Mouse (Mus musculus) hindbrain, embryonic 15.5 days (tissue): ENCODE data around the gene Phf24. TPM values are rescaled to one million over a fixed set of nuclear protein-coding genes. Genes with fewer than 3 reads are reported as not detected.

Experiments
- ATAC-seq: fragments of 200-750 bp; cut with Nextera tagmentation; 2 replicates; pipeline ENCODE4 v1.8.0; 2017; ENCODE audit warnings: low read depth, moderate number of reproducible peaks, moderate TSS enrichment; ENCODE audit not compliant: low FRiP score
- H3K27ac ChIP-seq: fragments of 300-500 bp; sonication (generic); replicated peaks from 2 replicates; pipeline ENCODE4 v1.5.1; 2015; ENCODE audit warnings: mild to moderate bottlenecking, inconsistent platforms
- H3K27me3 ChIP-seq: fragments of 300-500 bp; sonication (generic); 2 replicates; pipeline ENCODE4 v1.6.1; 2015; ENCODE audit warnings: control low read depth, inconsistent platforms
- H3K36me3 ChIP-seq: fragments of 300-500 bp; sonication (generic); 2 replicates; pipeline ENCODE4 v1.6.1; 2015; ENCODE audit warnings: control low read depth, inconsistent platforms
- H3K4me1 ChIP-seq: fragments of 300-500 bp; sonication (generic); replicated peaks from 2 replicates; pipeline ENCODE4 v1.6.1; 2015; ENCODE audit warnings: control low read depth, inconsistent platforms
- H3K4me2 ChIP-seq: fragments of 300-500 bp; sonication (generic); 2 replicates; pipeline ENCODE4 v1.6.1; 2015; ENCODE audit warnings: moderate library complexity, mild to moderate bottlenecking, inconsistent platforms
- H3K4me3 ChIP-seq: fragments of 300-500 bp; sonication (generic); 2 replicates; pipeline ENCODE4 v1.5.1; 2015; ENCODE audit warnings: mild to moderate bottlenecking, inconsistent platforms
- H3K9ac ChIP-seq: fragments of 300-500 bp; sonication (generic); 2 replicates; pipeline ENCODE4 v1.6.1; 2015; ENCODE audit warnings: inconsistent platforms
- H3K9me3 ChIP-seq: fragments of 300-500 bp; sonication (generic); 2 replicates; pipeline ENCODE4 v1.6.1; 2016; ENCODE audit warnings: control low read depth, inconsistent platforms
- WGBS: fragments of 180-500 bp; shearing (Covaris S2); methylation state at CpG from one replicate; pipeline ENCODE4 v1.1.7; 2015; 5-methylcytosine and 5-hydroxymethylcytosine counted together
- polyA plus RNA-seq: library from polyadenylated mRNA; unstranded; fragments of >200 nt; fragmentation: Nextera tagmentation; extraction: Ambion mirVana; gene quantifications from 2 replicates; pipeline ENCODE4 v1.2.1, GENCODE M21; 2015

The Phf24 gene
- polyA plus RNA-seq, 1 experiment from 2014 or later = 39.3 TPM

DNA sequence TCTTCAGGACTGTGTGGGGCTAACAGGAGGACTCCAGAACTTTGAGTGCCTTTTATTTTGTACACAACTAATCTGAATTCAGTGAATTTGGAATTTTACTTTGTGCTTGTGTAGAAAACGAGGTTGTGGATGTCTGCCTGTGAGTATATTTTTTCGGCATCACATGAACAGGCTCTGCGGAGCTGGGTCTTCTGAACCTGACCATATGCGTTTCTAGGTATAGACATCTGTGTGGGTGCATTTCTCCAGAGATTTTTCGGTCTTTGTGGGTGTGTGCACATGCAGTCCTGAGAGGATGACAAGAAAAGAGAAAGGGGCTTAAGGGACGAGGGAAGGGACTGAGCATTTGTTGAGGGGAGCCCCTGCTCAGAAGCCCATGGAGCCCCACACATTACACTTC is 29.5 kb upstream of the Phf24 start:
- Histone ChIP-seq H3K4me2 (no peak overlapping the region), H3K36me3 (no peaks in the 10 kb centered on the region), H3K4me3 (no peak overlapping the region), H3K9me3 (no peaks in the 10 kb centered on the region), H3K9ac (no peak overlapping the region), H3K27ac (no peak overlapping the region), H3K4me1 (no peaks in the 10 kb centered on the region), H3K27me3 (no peaks in the 10 kb centered on the region)
- 93% methylated on average over 6 of the region's 6 CpGs for WGBS
- ATAC-seq = no peak

DNA sequence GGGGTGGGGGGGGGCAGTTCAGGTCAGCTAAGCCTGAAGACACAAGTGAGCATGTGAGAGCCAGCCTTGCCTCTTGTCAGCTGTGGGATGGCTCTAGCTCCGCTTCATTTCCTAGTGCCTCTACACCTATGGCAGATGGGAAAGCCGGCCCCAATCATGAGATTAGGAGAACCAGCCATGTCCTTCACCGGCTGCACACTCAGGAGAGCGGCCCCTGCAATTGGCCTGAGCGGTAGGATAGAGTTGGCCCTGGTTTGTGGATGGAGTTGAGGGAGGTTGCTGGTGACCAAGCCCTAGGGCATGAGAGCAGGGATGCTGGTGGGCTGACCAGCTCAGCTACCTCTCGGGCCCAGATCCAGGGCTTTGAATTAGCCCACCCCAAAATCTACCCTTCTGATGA is 27.7 kb upstream of the Phf24 start:
- Histone ChIP-seq H3K27me3 (no peaks in the 10 kb centered on the region), H3K9ac (no peak overlapping the region), H3K27ac (no peak overlapping the region), H3K4me2 (no peak overlapping the region), H3K4me1 (no peaks in the 10 kb centered on the region), H3K9me3 (no peaks in the 10 kb centered on the region), H3K4me3 (no peak overlapping the region), H3K36me3 (no peaks in the 10 kb centered on the region)
- WGBS = 91% methylated on average over 6 of the region's 6 CpGs
- ATAC-seq = no peak

DNA sequence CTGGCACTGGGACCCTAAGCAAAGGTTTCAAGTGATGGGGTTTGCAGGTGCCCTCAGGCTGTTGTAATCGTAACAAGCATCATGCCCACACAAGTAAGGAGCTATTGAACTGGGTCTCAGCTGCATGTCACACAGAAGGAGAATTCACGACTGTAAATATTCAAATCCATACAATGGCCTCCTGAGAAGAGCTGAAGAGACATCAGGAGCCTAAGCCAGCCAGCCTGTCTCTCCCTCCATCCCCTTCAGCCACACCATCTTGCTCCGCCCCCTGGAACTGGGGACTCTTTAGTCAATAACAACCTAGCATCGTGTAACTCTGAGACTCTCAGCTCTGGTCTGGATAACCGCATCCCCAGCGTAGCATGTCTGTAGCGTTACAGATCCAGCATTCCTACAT is 25.3 kb upstream of the Phf24 start:
- Histone ChIP-seq H3K4me3 (no peak overlapping the region), H3K9ac (no peak overlapping the region), H3K4me1 (no peaks in the 10 kb centered on the region), H3K4me2 (no peak overlapping the region), H3K27ac (no peak overlapping the region), H3K27me3 (no peaks in the 10 kb centered on the region), H3K36me3 (no peaks in the 10 kb centered on the region), H3K9me3 (no peaks in the 10 kb centered on the region)
- no peak for ATAC-seq
- WGBS = 67% methylated on average over 7 of the region's 7 CpGs

DNA sequence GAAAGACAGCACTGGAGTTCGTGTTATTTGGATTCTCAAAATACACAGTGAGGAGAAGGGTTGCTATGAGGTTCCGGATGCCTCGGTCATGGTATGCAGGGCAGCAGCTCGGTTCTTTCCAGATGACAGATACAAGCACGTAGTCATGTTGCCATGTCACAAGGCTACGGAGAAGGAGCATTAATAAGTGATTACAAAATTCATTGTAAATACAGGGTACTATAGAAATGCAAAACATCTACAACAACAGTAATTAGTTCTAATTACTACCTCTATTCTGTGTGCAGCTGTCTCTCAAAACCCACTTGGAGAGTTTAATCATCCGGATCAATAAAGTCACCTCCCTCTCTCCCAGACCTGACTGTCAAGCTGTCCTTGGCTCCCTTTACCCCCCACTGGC is 21.3 kb upstream of the Phf24 start:
- H3K4me3 ChIP-seq = no peak overlapping the region
- WGBS = 35% methylated on average over 7 of the region's 7 CpGs
- H3K27ac ChIP-seq = no peak overlapping the region
- ATAC-seq = no peak
- no peaks in the 10 kb centered on the region for H3K4me1 ChIP-seq
- no peaks in the 10 kb centered on the region for H3K9me3 ChIP-seq
- H3K9ac ChIP-seq = no peak overlapping the region
- no peaks in the 10 kb centered on the region for H3K36me3 ChIP-seq
- no peaks in the 10 kb centered on the region for H3K27me3 ChIP-seq
- H3K4me2 ChIP-seq = no peak overlapping the region

DNA sequence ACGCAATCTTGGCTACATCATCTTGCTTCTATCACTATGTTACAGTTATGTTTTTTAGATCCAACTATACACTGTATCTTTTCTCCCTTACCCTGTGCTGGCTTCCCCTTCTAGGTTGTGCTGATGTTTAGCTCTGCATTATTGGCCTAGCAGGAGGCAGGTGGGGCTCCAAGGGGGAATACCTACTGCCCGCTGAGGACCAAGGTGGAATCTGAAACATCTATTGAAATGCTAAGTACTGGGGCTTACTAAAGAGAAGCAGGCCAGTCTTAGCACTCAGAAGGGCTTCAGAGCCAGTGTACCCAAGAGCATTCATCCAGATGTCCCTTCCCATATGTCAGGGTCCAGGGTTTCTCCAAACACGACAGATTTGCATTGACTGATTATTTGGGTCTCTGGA is 17.5 kb upstream of the Phf24 start:
- H3K27me3 ChIP-seq = no peaks in the 10 kb centered on the region
- ATAC-seq = no peak
- no peaks in the 10 kb centered on the region for H3K4me1 ChIP-seq
- no peaks in the 10 kb centered on the region for H3K36me3 ChIP-seq
- H3K27ac ChIP-seq = no peak overlapping the region
- WGBS = 40% methylated on average over 3 of the region's 3 CpGs
- H3K4me3 ChIP-seq = no peak overlapping the region
- no peaks in the 10 kb centered on the region for H3K9me3 ChIP-seq
- no peak overlapping the region for H3K4me2 ChIP-seq
- H3K9ac ChIP-seq = no peak overlapping the region

DNA sequence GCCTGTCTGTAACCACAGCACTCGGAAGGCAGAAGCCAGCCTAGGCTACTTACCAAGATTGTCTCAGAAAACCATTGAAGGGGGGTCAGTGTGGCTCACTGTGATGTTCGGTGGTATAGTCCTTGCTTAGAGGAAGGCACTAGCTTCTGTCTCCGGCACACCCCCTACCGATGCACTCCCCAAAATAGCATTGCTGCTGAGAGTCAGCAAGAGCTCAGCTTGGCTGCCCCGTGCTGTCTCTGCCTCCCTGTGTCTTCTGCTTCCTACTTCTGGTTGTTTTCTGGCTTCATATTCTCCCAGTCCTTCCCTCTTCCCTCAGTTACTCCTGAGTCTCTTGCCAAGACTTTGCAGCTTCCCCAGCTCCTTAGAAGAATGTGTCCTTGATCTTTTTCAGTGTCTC is 15.6 kb upstream of the Phf24 start:
- Histone ChIP-seq H3K27ac (no peak overlapping the region), H3K27me3 (no peaks in the 10 kb centered on the region), H3K4me2 (no peak overlapping the region), H3K4me3 (no peak overlapping the region), H3K36me3 (no peaks in the 10 kb centered on the region), H3K4me1 (no peaks in the 10 kb centered on the region), H3K9me3 (no peaks in the 10 kb centered on the region), H3K9ac (no peak overlapping the region)
- 60% methylated on average over 5 of the region's 5 CpGs for WGBS
- no peak for ATAC-seq

DNA sequence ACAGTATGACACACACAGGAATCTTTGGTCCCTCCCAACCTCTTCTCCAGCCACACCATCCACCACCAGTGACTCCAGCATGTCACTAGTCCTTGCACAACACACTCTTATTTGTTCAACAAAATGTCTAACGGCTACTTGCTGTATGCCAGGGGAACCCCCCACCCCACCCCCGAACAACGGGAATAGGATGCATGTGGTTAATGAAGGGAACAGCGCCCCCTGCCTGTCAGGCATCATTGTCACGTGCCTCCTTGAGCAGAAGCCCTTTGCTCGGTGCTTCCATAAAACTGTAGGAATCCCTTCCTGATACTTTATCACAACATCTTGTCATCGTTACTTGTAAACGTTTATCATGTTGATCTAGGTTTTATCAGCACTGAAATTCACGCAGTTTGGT is 14.3 kb upstream of the Phf24 start:
- no peaks in the 10 kb centered on the region for H3K36me3 ChIP-seq
- no peaks in the 10 kb centered on the region for H3K9me3 ChIP-seq
- no peak overlapping the region for H3K27ac ChIP-seq
- H3K4me2 ChIP-seq = no peak overlapping the region
- no peak for ATAC-seq
- H3K4me3 ChIP-seq = no peak overlapping the region
- WGBS = 67% methylated on average over 9 of the region's 9 CpGs
- H3K4me1 ChIP-seq = no peaks in the 10 kb centered on the region
- H3K27me3 ChIP-seq = no peaks in the 10 kb centered on the region
- no peak overlapping the region for H3K9ac ChIP-seq

DNA sequence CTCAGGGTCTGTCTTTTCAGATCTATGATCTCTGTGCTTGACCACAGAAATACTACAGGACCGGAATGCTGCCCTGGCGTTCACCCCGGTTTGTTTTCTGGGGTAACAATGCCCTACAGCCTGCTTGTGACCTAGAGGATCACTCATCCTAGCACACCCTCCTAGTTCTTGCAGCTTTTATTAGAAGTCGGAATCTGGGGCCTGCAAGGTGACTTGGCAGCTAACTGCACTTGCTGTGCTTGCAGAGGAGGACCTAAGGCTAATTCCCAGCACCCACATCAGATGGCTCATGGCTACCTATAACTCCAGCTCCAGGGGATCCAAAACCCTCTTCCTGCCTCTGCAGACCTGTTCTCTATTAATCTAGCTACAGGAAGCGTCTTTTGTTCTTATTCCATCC is 13.7 kb upstream of the Phf24 start:
- 89% methylated on average over 5 of the region's 5 CpGs for WGBS

DNA sequence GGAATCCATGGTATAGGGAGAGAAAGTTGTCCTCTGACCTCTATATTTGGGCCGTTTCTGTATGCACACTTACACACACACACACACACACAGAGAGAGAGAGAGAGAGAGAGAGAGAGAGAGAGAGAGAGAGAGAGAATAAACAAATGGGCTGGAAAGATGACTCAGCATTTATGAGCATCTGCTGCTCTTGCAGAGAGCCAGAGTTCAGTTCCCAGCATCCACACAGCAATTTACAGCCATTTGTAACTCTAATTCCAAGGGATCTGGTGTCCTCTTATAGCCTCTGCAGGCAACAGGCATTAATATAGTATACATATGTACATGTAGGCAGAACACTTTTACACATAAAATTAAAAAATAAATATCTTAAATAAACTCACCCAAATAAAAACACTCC is 12.5 kb upstream of the Phf24 start:
- no peak overlapping the region for H3K9ac ChIP-seq
- no peak overlapping the region for H3K27ac ChIP-seq
- H3K27me3 ChIP-seq = no peaks in the 10 kb centered on the region
- ATAC-seq = no peak
- no peak overlapping the region for H3K4me3 ChIP-seq
- 73% methylated on average over 1 of the region's 1 CpGs for WGBS
- H3K36me3 ChIP-seq = no peaks in the 10 kb centered on the region
- H3K4me1 ChIP-seq = no peaks in the 10 kb centered on the region
- no peaks in the 10 kb centered on the region for H3K9me3 ChIP-seq
- H3K4me2 ChIP-seq = no peak overlapping the region

More for the DNA sequence above, 13.7 kb upstream of the Phf24 start:
- no peaks in the 10 kb centered on the region for H3K27me3 ChIP-seq
- H3K36me3 ChIP-seq = no peaks in the 10 kb centered on the region
- H3K4me3 ChIP-seq = no peak overlapping the region
- no peak overlapping the region for H3K27ac ChIP-seq
- no peaks in the 10 kb centered on the region for H3K9me3 ChIP-seq
- no peak for ATAC-seq
- H3K9ac ChIP-seq = no peak overlapping the region
- H3K4me1 ChIP-seq = no peaks in the 10 kb centered on the region
- H3K4me2 ChIP-seq = no peak overlapping the region

DNA sequence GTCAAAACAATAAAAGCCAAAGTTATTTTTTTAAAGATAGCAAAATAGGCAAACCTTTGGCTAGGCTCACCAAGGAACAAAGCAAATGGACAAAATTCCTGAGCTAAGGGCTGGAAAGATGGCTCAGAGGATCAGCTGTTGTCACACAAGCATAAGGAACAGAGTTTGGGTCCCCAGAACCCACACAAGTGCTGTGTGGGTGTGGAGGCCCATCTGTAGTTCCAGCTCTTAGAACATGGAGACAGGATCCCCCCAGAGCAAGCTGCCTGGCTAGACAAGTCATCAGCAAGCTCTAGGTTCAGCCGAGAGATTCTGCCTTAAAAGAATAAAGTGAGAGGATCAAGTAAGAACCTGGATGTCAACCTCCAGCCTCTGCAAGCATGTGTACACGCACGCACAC is 11.9 kb upstream of the Phf24 start:
- no peak for ATAC-seq
- H3K4me3 ChIP-seq = no peak overlapping the region
- H3K4me2 ChIP-seq = no peak overlapping the region
- no peaks in the 10 kb centered on the region for H3K9me3 ChIP-seq
- no peaks in the 10 kb centered on the region for H3K27me3 ChIP-seq
- H3K4me1 ChIP-seq = no peaks in the 10 kb centered on the region
- no peak overlapping the region for H3K9ac ChIP-seq
- 94% methylated on average over 3 of the region's 3 CpGs for WGBS
- no peaks in the 10 kb centered on the region for H3K36me3 ChIP-seq
- H3K27ac ChIP-seq = no peak overlapping the region

DNA sequence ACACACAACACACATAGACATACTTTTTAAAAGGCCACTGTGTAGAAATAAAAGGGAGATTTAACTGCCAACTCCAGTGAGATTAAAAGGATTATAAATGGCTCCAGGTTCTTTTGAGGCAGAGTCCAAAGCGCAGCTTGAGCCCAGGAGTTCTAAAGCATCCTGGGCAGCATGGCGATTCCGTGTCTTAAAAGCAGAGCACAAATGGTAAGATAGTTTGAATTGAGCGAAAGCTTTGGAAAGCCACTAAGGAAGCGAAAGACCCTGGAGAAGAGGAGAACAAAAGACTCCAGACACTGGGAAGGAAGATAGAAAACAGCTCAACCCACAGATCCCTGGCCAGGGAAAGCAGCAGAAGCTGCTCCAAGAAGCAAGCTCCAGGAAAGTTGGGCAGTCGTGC is 11.5 kb upstream of the Phf24 start:
- H3K27ac ChIP-seq = no peak overlapping the region
- no peak for ATAC-seq
- H3K9ac ChIP-seq = no peak overlapping the region
- H3K4me2 ChIP-seq = no peak overlapping the region
- no peaks in the 10 kb centered on the region for H3K9me3 ChIP-seq
- H3K36me3 ChIP-seq = no peaks in the 10 kb centered on the region
- WGBS = 73% methylated on average over 6 of the region's 6 CpGs
- H3K4me3 ChIP-seq = no peak overlapping the region
- H3K27me3 ChIP-seq = no peaks in the 10 kb centered on the region
- no peaks in the 10 kb centered on the region for H3K4me1 ChIP-seq

DNA sequence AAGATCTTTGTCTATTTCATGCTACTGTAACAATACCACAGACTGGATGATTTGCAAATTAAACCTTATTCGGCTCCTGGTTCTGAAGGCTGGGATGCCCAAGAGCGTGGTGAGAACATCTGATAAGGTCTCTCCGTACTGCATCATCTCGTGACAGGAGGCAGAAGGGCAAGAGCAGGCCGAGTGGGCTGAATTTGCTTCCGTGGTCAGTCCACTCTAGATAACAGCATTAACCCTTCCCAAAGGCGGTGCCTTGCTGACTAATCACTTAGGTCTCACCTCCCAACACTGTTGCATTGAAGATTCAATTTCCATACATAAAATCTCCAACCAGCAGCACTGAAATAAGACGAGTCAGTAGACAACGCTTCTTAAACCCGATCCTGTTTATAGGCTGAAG is 3.1 kb upstream of the Phf24 start:
- no peaks in the 10 kb centered on the region for H3K36me3 ChIP-seq
- no peaks in the 10 kb centered on the region for H3K9me3 ChIP-seq
- no peak overlapping the region for H3K9ac ChIP-seq
- H3K4me1 ChIP-seq = peaks cover 6% of the 10 kb centered on the region
- ATAC-seq = no peak
- no peak overlapping the region for H3K27ac ChIP-seq
- 49% methylated on average over 10 of the region's 10 CpGs for WGBS
- peaks cover 5% of the 10 kb centered on the region for H3K27me3 ChIP-seq
- no peak overlapping the region for H3K4me3 ChIP-seq
- no peak overlapping the region for H3K4me2 ChIP-seq

DNA sequence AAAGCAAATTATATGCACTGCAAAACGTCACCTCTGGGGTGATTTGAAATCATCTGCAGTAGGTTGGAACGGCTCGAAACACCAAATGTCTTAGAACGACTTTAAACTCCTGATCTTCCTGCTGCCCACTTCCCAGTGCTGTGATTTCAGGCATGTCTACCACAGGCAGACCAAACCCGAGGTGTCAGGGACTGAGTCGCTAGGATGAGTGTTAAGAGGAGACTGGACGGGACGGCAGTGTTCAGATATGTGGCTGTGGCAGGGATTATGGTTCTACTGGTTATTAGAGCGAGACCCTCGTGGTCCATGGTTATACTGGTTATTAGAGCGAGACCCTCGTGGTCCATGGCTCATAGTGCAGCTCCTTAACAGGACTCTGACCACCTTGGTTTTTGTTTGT is 1.1 kb upstream of the Phf24 start:
- Histone ChIP-seq H3K36me3 (no peaks in the 10 kb centered on the region), H3K27ac (no peak overlapping the region), H3K9me3 (no peaks in the 10 kb centered on the region), H3K9ac (no peak overlapping the region), H3K27me3 (peaks cover 5% of the 10 kb centered on the region), H3K4me3 (no peak overlapping the region), H3K4me2 (no peak overlapping the region), H3K4me1 (peaks cover 12% of the 10 kb centered on the region)
- WGBS = 85% methylated on average over 12 of the region's 12 CpGs
- ATAC-seq = no peak
